Comparison of ENCODE assay signal across 8 mouse cellular contexts in genomic region chr4:120242783-120243262, GRCm38 (mm10). TPM values are rescaled to one million over a fixed set of nuclear protein-coding genes. Genes with fewer than 3 reads are reported as not detected.
A peak's percentile ranks its signal among the peaks of the same experiment; 100 is the strongest.
DNase-seq lines count a peak whose midpoint lies in the region; ATAC-seq and TF ChIP-seq lines count a peak whose summit lies in the region.

No protein-coding gene starts in this region.

- no peaks in the 10 kb centered on the region for H3K36me3 ChIP-seq in kidney, embryonic 15.5 days
- H3K36me3 ChIP-seq in midbrain, embryonic 15.5 days (replicated peaks): no peaks in the 10 kb centered on the region

- TF ChIP-seq CTCF in cortical plate, adult 2 months (IDR thresholded peaks at IDR 0.05; ENCODE audit: extremely low read depth, insufficient read depth, low read length): no peak

- no peak for TF ChIP-seq POLR2A in cortical plate, adult 2 months (IDR thresholded peaks at IDR 0.05; ENCODE audit: extremely low read depth, insufficient read depth, low read length)

- H3K4me1 ChIP-seq in kidney, embryonic 15.5 days: peaks cover 15% of the 10 kb centered on the region
- H3K4me1 ChIP-seq in cortical plate, adult 2 months (ENCODE audit: control insufficient read depth, insufficient read depth, low read length): peaks cover 2% of the 10 kb centered on the region; the same call in 1 of the 2 replicates
- H3K4me1 ChIP-seq in midbrain, embryonic 15.5 days: peaks cover 36% of the 10 kb centered on the region

- H3K4me2 ChIP-seq in kidney, embryonic 15.5 days: no peak overlapping the region
- H3K4me2 ChIP-seq in midbrain, embryonic 15.5 days: peak overlapping the region; percentile 40

- H3K4me3 ChIP-seq in kidney, embryonic 15.5 days (replicated peaks): no peak overlapping the region
- H3K4me3 ChIP-seq in cortical plate, adult 2 months (ENCODE audit: insufficient read depth, low read length): 0 out of 2 replicates have a peak overlapping the region, but pooled peaks have one; percentile 4
- peak overlapping the region; percentile 12; the same call in 1 of the 2 replicates for H3K4me3 ChIP-seq in midbrain, embryonic 15.5 days

- no peak overlapping the region for H3K9ac ChIP-seq in kidney, embryonic 15.5 days
- 0 out of 2 replicates have a peak overlapping the region, but pooled peaks have one; percentile 5 for H3K9ac ChIP-seq in midbrain, embryonic 15.5 days

- peaks cover 44% of the 10 kb centered on the region for H3K27me3 ChIP-seq in kidney, embryonic 15.5 days
- no peaks in the 10 kb centered on the region for H3K27me3 ChIP-seq in midbrain, embryonic 15.5 days (replicated peaks)

- ATAC-seq in kidney, embryonic 15.5 days (replicated peaks; ENCODE audit: low FRiP score): peak; percentile 15; the same call in 1 of the 2 replicates
- ATAC-seq in midbrain, embryonic 15.5 days (replicated peaks): peak; percentile 92

- intact Hi-C loops in heart, postnatal 10 days (cut with DNase I): no loop called here

- no peak for DNase-seq in kidney, adult 11 months
- peak; percentile 69 to 71 for DNase-seq in heart, postnatal 10 days
- DNase-seq in left cerebral cortex, adult 8-10 months (ENCODE audit: low spot score in 2 of 2): peak; percentile 52 to 68
- no peak for DNase-seq in spleen, postnatal 10 days (ENCODE audit: low spot score in 2 of 2)
- DNase-seq in gastrocnemius, postnatal 4 days (ENCODE audit: low spot score in 2 of 2): no peak

- 5% methylated on average over 10 of the region's 10 CpGs for WGBS in kidney, embryonic 15.5 days
- 2% methylated on average over 10 of the region's 10 CpGs for WGBS in midbrain, embryonic 15.5 days

- H3K27ac ChIP-seq in kidney, embryonic 15.5 days: no peak overlapping the region
- H3K27ac ChIP-seq in cortical plate, adult 2 months (ENCODE audit: insufficient read depth, low read length): no peak overlapping the region
- H3K27ac ChIP-seq in midbrain, embryonic 15.5 days: peak overlapping the region; percentile 74

- H3K9me3 ChIP-seq in kidney, embryonic 15.5 days (replicated peaks): no peaks in the 10 kb centered on the region
- H3K9me3 ChIP-seq in midbrain, embryonic 15.5 days: no peaks in the 10 kb centered on the region

RNA-seq across cellular contexts. Expression of gene Foxo6, which starts 44.3 kb away (rescaled TPM):
- polyA plus RNA-seq in kidney, embryonic 15.5 days (2015; fragmentation: Nextera tagmentation; extraction: Ambion mirVana): 0.13 and 0.14 TPM in 2 replicates
- 8.5 and 9.5 TPM in 2 replicates for polyA plus RNA-seq in cortical plate, adult 2 months (2012; rRNA removed)
- 1 to 10 TPM; 4.9 to 7.9 TPM for total RNA-seq in heart, postnatal 10 days (2021)
- total RNA-seq in left cerebral cortex, adult 8-10 months (2022): 10 to 100 TPM; 12.3 to 15.1 (median 13.7) TPM
- polyA plus RNA-seq in midbrain, embryonic 15.5 days (2015; fragmentation: Nextera tagmentation; extraction: Ambion mirVana): 1.2 and 1.3 TPM in 2 replicates
- 10 to 100 TPM in 1 of 2 experiments, 1 to 10 TPM in 1; 8.8 to 10.2 TPM for total RNA-seq in gastrocnemius, postnatal 4 days (2021)

Comparison
In these comparisons a context has a peak if more than half of its experiments do, and no peak if none do; other contexts are left out.
1. DNase-seq: peak in heart, postnatal 10 days (2 of 2) and left cerebral cortex, adult 8-10 months (2 of 2); none in kidney, adult 11 months (single experiment), spleen, postnatal 10 days (0 of 2) and gastrocnemius, postnatal 4 days (0 of 2).